Mouse (Mus musculus): ENCODE data around the gene Sirt4.

DNA sequence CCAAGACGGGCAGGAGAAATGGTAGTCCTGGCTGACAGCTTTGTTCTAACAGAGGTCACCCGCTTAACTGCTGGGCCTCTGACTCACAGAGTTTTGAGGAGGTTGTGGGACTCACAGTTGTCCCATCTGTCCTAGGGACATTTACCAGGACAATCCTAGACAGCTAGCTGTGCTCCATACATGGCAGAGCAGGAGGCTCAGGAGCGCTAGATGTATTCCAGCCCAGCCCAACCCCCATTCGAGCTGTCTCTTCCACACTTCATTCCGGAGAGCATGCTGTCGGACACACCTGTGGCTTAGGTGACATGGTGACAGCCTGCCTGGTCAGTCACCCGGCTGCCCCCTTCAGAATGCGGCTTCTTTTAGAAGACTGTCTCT, 44.8 kb upstream of the Sirt4 start:
- no peak for TF ChIP-seq CTCF (IDR thresholded peaks at IDR 0.05; ENCODE audit: low read depth, low read length)
- no peak for TF ChIP-seq EP300 (IDR thresholded peaks at IDR 0.05; ENCODE audit: insufficient read depth, low read depth, low read length)

Measured in ES-Bruce4 (cell line).